Mouse (Mus musculus) embryonic fibroblast, embryonic 13.5 days (primary cell): ENCODE data around the gene 1810046K07Rik.

ENCODE experiments used
- CTCF ChIP-seq: IDR thresholded peaks from 2 replicates; pipeline ENCODE4 v1.5.1; 2011; ENCODE audit warnings: mild to moderate bottlenecking, control low read depth, low read length, moderate library complexity, borderline replicate concordance; ENCODE audit not compliant: insufficient read depth
- POLR2A ChIP-seq: IDR thresholded peaks from 2 replicates; pipeline ENCODE4 v1.6.1; 2011; ENCODE audit warnings: low read depth, mild to moderate bottlenecking, control low read depth, low read length, moderate library complexity

DNA sequence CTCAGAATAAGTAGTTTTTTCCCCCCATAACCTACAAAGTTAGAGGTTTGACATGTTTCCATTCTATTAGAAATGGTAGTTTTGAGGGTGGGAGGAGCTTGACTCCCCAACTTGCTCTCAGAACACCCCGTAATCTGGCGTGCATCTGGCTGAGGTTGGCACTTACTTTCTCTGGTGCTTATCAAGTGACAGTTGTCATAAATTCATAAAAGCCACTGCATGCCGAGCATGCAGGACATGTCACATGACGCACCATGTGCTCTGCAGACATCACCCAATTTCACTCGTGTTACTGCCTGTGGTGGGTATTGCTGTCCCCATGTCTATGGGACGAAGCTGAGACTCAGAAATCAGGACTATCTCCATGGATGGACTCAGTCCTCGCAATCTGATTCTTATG, 18.2 kb downstream of the 1810046K07Rik start:
- TF ChIP-seq CTCF (no peak), POLR2A (no peak)
